Mouse (Mus musculus) cortical plate, adult 2 months (tissue): ENCODE results near the gene Cox8b.
A peak's percentile ranks its signal among the peaks of the same experiment; 100 is the strongest.

ENCODE experiments used
- CTCF ChIP-seq: fragments of 200-500 bp; IDR thresholded peaks from 2 replicates; pipeline ENCODE4 v1.5.1; 2011; ENCODE audit warnings: mild to moderate bottlenecking, control low read depth, low read length; ENCODE audit not compliant: insufficient read depth; ENCODE audit errors: extremely low read depth
- POLR2A ChIP-seq: fragments of 200-500 bp; IDR thresholded peaks from 2 replicates; pipeline ENCODE4 v1.6.1; 2011; ENCODE audit warnings: mild to moderate bottlenecking, low read length, control low read depth; ENCODE audit not compliant: insufficient read depth; ENCODE audit errors: extremely low read depth

GRCm38 (mm10) chr7:140864761-140865160 is 35.5 kb downstream of the Cox8b start:
- TF ChIP-seq POLR2A (peak; percentile 41; the same call in 1 of the 2 replicates), CTCF (no peak)
